Mouse (Mus musculus): ENCODE data around the gene Fastkd2. TPM values are rescaled to one million over a fixed set of nuclear protein-coding genes. Genes with fewer than 3 reads are reported as not detected.

Fastkd2 gene
- 77.6 TPM for polyA plus RNA-seq (2014; fragmentation: Illumina TruSeq; extraction: RNeasy Lipid Tissue Mini Kit (QIAGEN cat#74804); ENCODE audit: low read depth, low replicate concordance)

DNA sequence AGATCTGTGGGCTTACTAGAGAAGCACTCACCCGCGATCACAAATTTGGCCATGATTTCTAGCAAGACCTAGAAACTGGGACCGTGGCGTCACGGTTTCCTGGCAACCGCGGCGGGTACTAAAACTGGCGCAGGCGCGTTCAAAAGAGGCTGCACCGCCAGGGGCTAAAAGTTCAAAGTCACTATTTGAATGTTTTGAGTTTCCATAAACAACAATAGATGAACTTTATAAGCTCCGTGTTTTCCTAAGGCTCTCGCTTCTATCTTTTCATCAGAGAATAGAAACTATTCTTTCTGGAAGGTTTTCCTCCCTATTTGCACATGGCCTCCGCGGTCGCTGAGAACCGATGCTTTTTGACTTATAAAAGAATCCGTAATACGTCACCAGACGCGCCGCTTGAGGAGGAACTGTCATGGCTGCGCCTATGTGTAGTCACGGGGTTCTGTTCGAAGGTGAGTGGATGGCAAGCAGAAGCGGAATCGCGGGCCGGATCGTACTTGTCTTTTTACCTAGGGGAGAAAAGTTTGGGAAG lies at the start of gene Fastkd2, which contains the start of gene Mdh1b:
Fastkd2 (plus strand) TSS at position 375 of the 532 bp plus-strand sequence.
Mdh1b (minus strand) TSS at position 79 of the 532 bp plus-strand sequence.

GRCm38 (mm10) chr1:63686827-63687226 lies 43.6 kb upstream of the Fastkd2 start, which contains the start of gene Dytn:
Gene Dytn, minus strand, starts transcription at chr1:63686927.

GRCm38 (mm10) chr1:63769167-63769566 lies 38.8 kb downstream of the Fastkd2 start, which contains the start of gene 4933402D24Rik:
Gene 4933402D24Rik, minus strand, starts transcription at chr1:63769267.

Other genes starting within 250 kb of the Fastkd2 start
- not detected for gene Gm39653, start 114.6 kb upstream of the Fastkd2 start, polyA plus RNA-seq (2014; fragmentation: Illumina TruSeq; extraction: RNeasy Lipid Tissue Mini Kit (QIAGEN cat#74804); ENCODE audit: low read depth, low replicate concordance)
- gene Dytn, start 43.7 kb upstream of the Fastkd2 start, polyA plus RNA-seq (2014; fragmentation: Illumina TruSeq; extraction: RNeasy Lipid Tissue Mini Kit (QIAGEN cat#74804); ENCODE audit: low read depth, low replicate concordance): not detected
- gene Mdh1b, start 296 bp upstream of the Fastkd2 start, polyA plus RNA-seq (2014; fragmentation: Illumina TruSeq; extraction: RNeasy Lipid Tissue Mini Kit (QIAGEN cat#74804); ENCODE audit: low read depth, low replicate concordance): 1.2 TPM
- gene 4933402D24Rik, start 38.7 kb downstream of the Fastkd2 start, polyA plus RNA-seq (2014; fragmentation: Illumina TruSeq; extraction: RNeasy Lipid Tissue Mini Kit (QIAGEN cat#74804); ENCODE audit: low read depth, low replicate concordance): not detected

Data from kidney, adult 10 weeks (tissue).